Mouse (Mus musculus) spleen, adult 18-20 months (tissue): ENCODE data around the gene Ncf2.

Experiments
- DNase-seq, 2 experiments: peaks; one replicate each; pipeline ENCODE4 v3.0.0; 2022; ENCODE audit warnings: mixed read lengths in 2 of 2

Gene Ncf2

GRCm38 (mm10) chr1:152832316-152832715 lies 32.3 kb downstream of the Ncf2 start:
- no peak for DNase-seq

- DNase-seq: no peak
Measured at GRCm38 (mm10) chr1:152835061-152835460, 35.1 kb downstream of the Ncf2 start.

GRCm38 (mm10) chr1:152838026-152838702 lies 38.2 kb downstream of the Ncf2 start:
- DNase-seq: no peak

- no peak for DNase-seq
Measured at GRCm38 (mm10) chr1:152838841-152839240, 38.8 kb downstream of the Ncf2 start.

GRCm38 (mm10) chr1:152840343-152840742 lies 40.3 kb downstream of the Ncf2 start:
- DNase-seq: no peak

- DNase-seq: no peak
Measured at GRCm38 (mm10) chr1:152841057-152841456, 41.1 kb downstream of the Ncf2 start.

GRCm38 (mm10) chr1:152844634-152845033 lies 44.6 kb downstream of the Ncf2 start:
- DNase-seq: no peak

- DNase-seq: no peak
Measured at GRCm38 (mm10) chr1:152845211-152845730, 45.3 kb downstream of the Ncf2 start.

GRCm38 (mm10) chr1:152846856-152847255 lies 46.9 kb downstream of the Ncf2 start:
- no peak for DNase-seq

- no peak for DNase-seq
Measured at GRCm38 (mm10) chr1:152869901-152870300, 69.9 kb downstream of the Ncf2 start.

GRCm38 (mm10) chr1:152871031-152871430 lies 71.0 kb downstream of the Ncf2 start:
- DNase-seq: no peak
